Mouse (Mus musculus): ENCODE measurements around the gene Trpv6. TPM values are rescaled to one million over a fixed set of nuclear protein-coding genes. Genes with fewer than 3 reads are reported as not detected.

Trpv6 gene
- polyA plus RNA-seq, 1 experiment from 2014 or later: 0.37 TPM

GRCm38 (mm10) chr6:41637393-41637792 lies 1.2 kb upstream of the Trpv6 start:
- DNase-seq (ENCODE audit: low spot score) (no peak), ATAC-seq (ENCODE audit: insufficient read depth, low FRiP score, low TSS enrichment) (no peak)
- WGBS: 17% methylated on average over 1 of the region's 1 CpGs
- Histone ChIP-seq H3K36me3 (ENCODE audit: control insufficient read depth, insufficient read depth, low read length) (no peaks in the 10 kb centered on the region), H3K4me2 (ENCODE audit: low read depth) (no peak overlapping the region), H3K27ac (ENCODE audit: low read depth, low read length) (no peak overlapping the region), H3K9ac (ENCODE audit: low read length) (no peak overlapping the region), H3K4me1 (ENCODE audit: control insufficient read depth, insufficient read depth, low read length) (no peaks in the 10 kb centered on the region), H3K27me3 (ENCODE audit: control insufficient read depth, insufficient read depth, low read length) (no peaks in the 10 kb centered on the region), H3K9me3 (ENCODE audit: control insufficient read depth, low read length) (no peaks in the 10 kb centered on the region), H3K4me3 (ENCODE audit: low read depth, low read length) (no peak overlapping the region)

GRCm38 (mm10) chr6:41635211-41635610 lies 994 bp downstream of the Trpv6 start:
- WGBS: 76% methylated on average over 1 of the region's 1 CpGs
- ATAC-seq (ENCODE audit: insufficient read depth, low FRiP score, low TSS enrichment): no peak
- Histone ChIP-seq H3K4me2 (ENCODE audit: low read depth) (no peak overlapping the region), H3K4me3 (ENCODE audit: low read depth, low read length) (no peak overlapping the region), H3K9ac (ENCODE audit: low read length) (no peak overlapping the region), H3K27me3 (ENCODE audit: control insufficient read depth, insufficient read depth, low read length) (no peaks in the 10 kb centered on the region), H3K36me3 (ENCODE audit: control insufficient read depth, insufficient read depth, low read length) (no peaks in the 10 kb centered on the region), H3K4me1 (ENCODE audit: control insufficient read depth, insufficient read depth, low read length) (no peaks in the 10 kb centered on the region), H3K9me3 (ENCODE audit: control insufficient read depth, low read length) (no peaks in the 10 kb centered on the region), H3K27ac (ENCODE audit: low read depth, low read length) (no peak overlapping the region)
- no peak for DNase-seq (ENCODE audit: low spot score)

- Histone ChIP-seq H3K36me3 (ENCODE audit: control insufficient read depth, insufficient read depth, low read length) (no peaks in the 10 kb centered on the region), H3K27me3 (ENCODE audit: control insufficient read depth, insufficient read depth, low read length) (no peaks in the 10 kb centered on the region), H3K9me3 (ENCODE audit: control insufficient read depth, low read length) (no peaks in the 10 kb centered on the region), H3K27ac (ENCODE audit: low read depth, low read length) (no peak overlapping the region), H3K9ac (ENCODE audit: low read length) (no peak overlapping the region), H3K4me1 (ENCODE audit: control insufficient read depth, insufficient read depth, low read length) (no peaks in the 10 kb centered on the region), H3K4me3 (ENCODE audit: low read depth, low read length) (no peak overlapping the region), H3K4me2 (ENCODE audit: low read depth) (no peak overlapping the region)
- ATAC-seq (ENCODE audit: insufficient read depth, low FRiP score, low TSS enrichment) (no peak), DNase-seq (ENCODE audit: low spot score) (no peak)
- 89% methylated on average over 4 of the region's 4 CpGs for WGBS
These were observed 4.7 kb downstream of the Trpv6 start for GRCm38 (mm10) chr6:41631549-41631948.

GRCm38 (mm10) chr6:41630791-41631190 lies 5.4 kb downstream of the Trpv6 start:
- H3K4me3 ChIP-seq (ENCODE audit: low read depth, low read length): no peak overlapping the region
- no peaks in the 10 kb centered on the region for H3K4me1 ChIP-seq (ENCODE audit: control insufficient read depth, insufficient read depth, low read length)
- 77% methylated on average over 2 of the region's 2 CpGs for WGBS
- no peaks in the 10 kb centered on the region for H3K27me3 ChIP-seq (ENCODE audit: control insufficient read depth, insufficient read depth, low read length)
- no peak overlapping the region for H3K9ac ChIP-seq (ENCODE audit: low read length)
- DNase-seq (ENCODE audit: low spot score) (no peak), ATAC-seq (ENCODE audit: insufficient read depth, low FRiP score, low TSS enrichment) (no peak)
- H3K36me3 ChIP-seq (ENCODE audit: control insufficient read depth, insufficient read depth, low read length): no peaks in the 10 kb centered on the region
- no peak overlapping the region for H3K4me2 ChIP-seq (ENCODE audit: low read depth)
- H3K9me3 ChIP-seq (ENCODE audit: control insufficient read depth, low read length): no peaks in the 10 kb centered on the region
- H3K27ac ChIP-seq (ENCODE audit: low read depth, low read length): no peak overlapping the region

- no peak overlapping the region for H3K4me3 ChIP-seq (ENCODE audit: low read depth, low read length)
- H3K27me3 ChIP-seq (ENCODE audit: control insufficient read depth, insufficient read depth, low read length): no peaks in the 10 kb centered on the region
- H3K4me2 ChIP-seq (ENCODE audit: low read depth): no peak overlapping the region
- H3K4me1 ChIP-seq (ENCODE audit: control insufficient read depth, insufficient read depth, low read length): no peaks in the 10 kb centered on the region
- no peaks in the 10 kb centered on the region for H3K9me3 ChIP-seq (ENCODE audit: control insufficient read depth, low read length)
- DNase-seq (ENCODE audit: low spot score) (no peak), ATAC-seq (ENCODE audit: insufficient read depth, low FRiP score, low TSS enrichment) (no peak)
- no peaks in the 10 kb centered on the region for H3K36me3 ChIP-seq (ENCODE audit: control insufficient read depth, insufficient read depth, low read length)
- H3K9ac ChIP-seq (ENCODE audit: low read length): no peak overlapping the region
- no peak overlapping the region for H3K27ac ChIP-seq (ENCODE audit: low read depth, low read length)
- 80% methylated on average over 1 of the region's 1 CpGs for WGBS
These were observed 8.0 kb downstream of the Trpv6 start for GRCm38 (mm10) chr6:41628180-41628579.

GRCm38 (mm10) chr6:41622661-41623060 lies 13.5 kb downstream of the Trpv6 start:
- ATAC-seq (ENCODE audit: insufficient read depth, low FRiP score, low TSS enrichment) (no peak), DNase-seq (ENCODE audit: low spot score) (no peak)
- 68% methylated on average over 9 of the region's 9 CpGs for WGBS
- H3K9ac ChIP-seq (ENCODE audit: low read length): no peak overlapping the region
- H3K4me1 ChIP-seq (ENCODE audit: control insufficient read depth, insufficient read depth, low read length): no peaks in the 10 kb centered on the region
- no peaks in the 10 kb centered on the region for H3K9me3 ChIP-seq (ENCODE audit: control insufficient read depth, low read length)
- no peak overlapping the region for H3K27ac ChIP-seq (ENCODE audit: low read depth, low read length)
- H3K27me3 ChIP-seq (ENCODE audit: control insufficient read depth, insufficient read depth, low read length): no peaks in the 10 kb centered on the region
- H3K4me2 ChIP-seq (ENCODE audit: low read depth): no peak overlapping the region
- no peaks in the 10 kb centered on the region for H3K36me3 ChIP-seq (ENCODE audit: control insufficient read depth, insufficient read depth, low read length)
- no peak overlapping the region for H3K4me3 ChIP-seq (ENCODE audit: low read depth, low read length)

- H3K27me3 ChIP-seq (ENCODE audit: control insufficient read depth, insufficient read depth, low read length): no peaks in the 10 kb centered on the region
- H3K4me1 ChIP-seq (ENCODE audit: control insufficient read depth, insufficient read depth, low read length): no peaks in the 10 kb centered on the region
- H3K4me3 ChIP-seq (ENCODE audit: low read depth, low read length): no peak overlapping the region
- no peak overlapping the region for H3K27ac ChIP-seq (ENCODE audit: low read depth, low read length)
- no peak overlapping the region for H3K9ac ChIP-seq (ENCODE audit: low read length)
- 92% methylated on average over 12 of the region's 12 CpGs for WGBS
- H3K36me3 ChIP-seq (ENCODE audit: control insufficient read depth, insufficient read depth, low read length): no peaks in the 10 kb centered on the region
- H3K9me3 ChIP-seq (ENCODE audit: control insufficient read depth, low read length): no peaks in the 10 kb centered on the region
- ATAC-seq (ENCODE audit: insufficient read depth, low FRiP score, low TSS enrichment) (no peak), DNase-seq (ENCODE audit: low spot score) (no peak)
- no peak overlapping the region for H3K4me2 ChIP-seq (ENCODE audit: low read depth)
These were observed 14.8 kb downstream of the Trpv6 start for GRCm38 (mm10) chr6:41621241-41621990.

GRCm38 (mm10) chr6:41620173-41620798 lies 15.9 kb downstream of the Trpv6 start:
- Histone ChIP-seq H3K4me3 (ENCODE audit: low read depth, low read length) (no peak overlapping the region), H3K9me3 (ENCODE audit: control insufficient read depth, low read length) (no peaks in the 10 kb centered on the region), H3K9ac (ENCODE audit: low read length) (no peak overlapping the region), H3K4me1 (ENCODE audit: control insufficient read depth, insufficient read depth, low read length) (no peaks in the 10 kb centered on the region), H3K4me2 (ENCODE audit: low read depth) (no peak overlapping the region), H3K36me3 (ENCODE audit: control insufficient read depth, insufficient read depth, low read length) (no peaks in the 10 kb centered on the region), H3K27ac (ENCODE audit: low read depth, low read length) (no peak overlapping the region), H3K27me3 (ENCODE audit: control insufficient read depth, insufficient read depth, low read length) (no peaks in the 10 kb centered on the region)
- ATAC-seq (ENCODE audit: insufficient read depth, low FRiP score, low TSS enrichment) (no peak), DNase-seq (ENCODE audit: low spot score) (no peak)
- WGBS: 94% methylated on average over 9 of the region's 9 CpGs

- Histone ChIP-seq H3K4me1 (ENCODE audit: control insufficient read depth, insufficient read depth, low read length) (0 out of 2 replicates have a peak, but pooled peaks cover 5% of the 10 kb centered on the region), H3K36me3 (ENCODE audit: control insufficient read depth, insufficient read depth, low read length) (no peaks in the 10 kb centered on the region), H3K4me2 (ENCODE audit: low read depth) (no peak overlapping the region), H3K4me3 (ENCODE audit: low read depth, low read length) (no peak overlapping the region), H3K27me3 (ENCODE audit: control insufficient read depth, insufficient read depth, low read length) (no peaks in the 10 kb centered on the region), H3K9me3 (ENCODE audit: control insufficient read depth, low read length) (no peaks in the 10 kb centered on the region), H3K9ac (ENCODE audit: low read length) (no peak overlapping the region), H3K27ac (ENCODE audit: low read depth, low read length) (no peak overlapping the region)
- DNase-seq (ENCODE audit: low spot score): no peak
- ATAC-seq (ENCODE audit: insufficient read depth, low FRiP score, low TSS enrichment): no peak
- 56% methylated on average over 5 of the region's 5 CpGs for WGBS
These were observed 28.6 kb downstream of the Trpv6 start for GRCm38 (mm10) chr6:41607637-41608036.
